Mouse (Mus musculus): ENCODE data around the gene Igfbp5. TPM values are rescaled to one million over a fixed set of nuclear protein-coding genes. Genes with fewer than 3 reads are reported as not detected.

Gene Igfbp5
- polyA plus RNA-seq, 1 experiment from 2014 or later = 80.3 TPM

GRCm38 (mm10) chr1:72823751-72824706 lies 50.7 kb downstream of the Igfbp5 start, which contains the start of gene Igfbp2:
Gene Igfbp2, plus strand, starts transcription at chr1:72824503.
- H3K27me3 ChIP-seq = no peaks in the 10 kb centered on the region; the same call in 1 of the 2 replicates
- H3K9ac ChIP-seq (replicated peaks) = peak within 1 kb of the TSS; percentile 76
- H3K4me1 ChIP-seq (replicated peaks) = peaks cover 33% of the 10 kb centered on the region
- H3K9me3 ChIP-seq = no peaks in the 10 kb centered on the region
- H3K4me3 ChIP-seq (replicated peaks) = peak within 1 kb of the TSS; percentile 80
- ATAC-seq (ENCODE audit: insufficient number of reproducible peaks, insufficient read depth, low FRiP score, low TSS enrichment, low read depth) = peak; percentile 66
- under 1% methylated on average over 50 of the region's 58 CpGs for WGBS
- H3K36me3 ChIP-seq = no peaks in the 10 kb centered on the region
- H3K27ac ChIP-seq = peak within 1 kb of the TSS; percentile 85
- peak within 1 kb of the TSS; percentile 97 for H3K4me2 ChIP-seq

GRCm38 (mm10) chr1:72822893-72823292 lies 51.8 kb downstream of the Igfbp5 start:
- Histone ChIP-seq H3K27ac (no peak overlapping the region), H3K9me3 (no peaks in the 10 kb centered on the region), H3K36me3 (no peaks in the 10 kb centered on the region), H3K9ac (replicated peaks) (no peak overlapping the region), H3K4me1 (replicated peaks) (peaks cover 28% of the 10 kb centered on the region), H3K4me3 (replicated peaks) (no peak overlapping the region), H3K27me3 (no peaks in the 10 kb centered on the region; the same call in 1 of the 2 replicates), H3K4me2 (no peak overlapping the region)
- WGBS = 80% methylated on average over 10 of the region's 10 CpGs
- ATAC-seq (ENCODE audit: insufficient number of reproducible peaks, insufficient read depth, low FRiP score, low TSS enrichment, low read depth) = no peak

GRCm38 (mm10) chr1:72819995-72820394 lies 54.7 kb downstream of the Igfbp5 start:
- WGBS = 76% methylated on average over 6 of the region's 6 CpGs
- Histone ChIP-seq H3K27ac (no peak overlapping the region), H3K4me2 (no peak overlapping the region), H3K36me3 (no peaks in the 10 kb centered on the region), H3K27me3 (no peaks in the 10 kb centered on the region; the same call in 1 of the 2 replicates), H3K9ac (replicated peaks) (no peak overlapping the region), H3K4me1 (replicated peaks) (peaks cover 12% of the 10 kb centered on the region), H3K4me3 (replicated peaks) (no peak overlapping the region), H3K9me3 (no peaks in the 10 kb centered on the region)
- ATAC-seq (ENCODE audit: insufficient number of reproducible peaks, insufficient read depth, low FRiP score, low TSS enrichment, low read depth) = no peak

GRCm38 (mm10) chr1:72815616-72816015 lies 59.1 kb downstream of the Igfbp5 start:
- Histone ChIP-seq H3K27ac (no peak overlapping the region), H3K4me1 (replicated peaks) (peaks cover 20% of the 10 kb centered on the region; the same call in 1 of the 2 replicates)

GRCm38 (mm10) chr1:72815184-72815583 lies 59.5 kb downstream of the Igfbp5 start:
- WGBS = 62% methylated on average over 5 of the region's 5 CpGs
- Histone ChIP-seq H3K9me3 (no peaks in the 10 kb centered on the region), H3K27ac (no peak overlapping the region), H3K36me3 (no peaks in the 10 kb centered on the region), H3K4me2 (no peak overlapping the region), H3K4me3 (replicated peaks) (no peak overlapping the region), H3K27me3 (no peaks in the 10 kb centered on the region), H3K4me1 (replicated peaks) (peaks cover 20% of the 10 kb centered on the region; the same call in 1 of the 2 replicates), H3K9ac (replicated peaks) (no peak overlapping the region)
- no peak for ATAC-seq (ENCODE audit: insufficient number of reproducible peaks, insufficient read depth, low FRiP score, low TSS enrichment, low read depth)

More at GRCm38 (mm10) chr1:72815616-72816015, 59.1 kb downstream of the Igfbp5 start:
- no peak overlapping the region for H3K9ac ChIP-seq (replicated peaks)
- H3K4me3 ChIP-seq (replicated peaks) = no peak overlapping the region
- 72% methylated on average over 3 of the region's 3 CpGs for WGBS
- no peak overlapping the region for H3K4me2 ChIP-seq
- H3K27me3 ChIP-seq = no peaks in the 10 kb centered on the region
- no peaks in the 10 kb centered on the region for H3K9me3 ChIP-seq
- H3K36me3 ChIP-seq = no peaks in the 10 kb centered on the region
- no peak for ATAC-seq (ENCODE audit: insufficient number of reproducible peaks, insufficient read depth, low FRiP score, low TSS enrichment, low read depth)

- H3K4me2 ChIP-seq = no peak overlapping the region
- H3K27me3 ChIP-seq = no peaks in the 10 kb centered on the region
- H3K4me1 ChIP-seq (replicated peaks) = peaks cover 20% of the 10 kb centered on the region; the same call in 1 of the 2 replicates
- peak overlapping the region; percentile 50 for H3K27ac ChIP-seq
- no peak overlapping the region for H3K9ac ChIP-seq (replicated peaks)
- H3K4me3 ChIP-seq (replicated peaks) = no peak overlapping the region
- H3K36me3 ChIP-seq = no peaks in the 10 kb centered on the region
- WGBS = 15% methylated on average over 6 of the region's 6 CpGs
- ATAC-seq (ENCODE audit: insufficient number of reproducible peaks, insufficient read depth, low FRiP score, low TSS enrichment, low read depth) = no peak
- no peaks in the 10 kb centered on the region for H3K9me3 ChIP-seq
Observed at GRCm38 (mm10) chr1:72813639-72814403, 60.9 kb downstream of the Igfbp5 start.

- H3K27ac ChIP-seq = peak overlapping the region; percentile 50; the same call in 1 of the 2 replicates
- WGBS = 48% methylated on average over 5 of the region's 5 CpGs
- H3K4me3 ChIP-seq (replicated peaks) = no peak overlapping the region
- no peaks in the 10 kb centered on the region for H3K27me3 ChIP-seq
- H3K4me2 ChIP-seq = no peak overlapping the region
- no peak overlapping the region for H3K9ac ChIP-seq (replicated peaks)
- H3K36me3 ChIP-seq = no peaks in the 10 kb centered on the region
- H3K4me1 ChIP-seq (replicated peaks) = peaks cover 20% of the 10 kb centered on the region; the same call in 1 of the 2 replicates
- no peak for ATAC-seq (ENCODE audit: insufficient number of reproducible peaks, insufficient read depth, low FRiP score, low TSS enrichment, low read depth)
- no peaks in the 10 kb centered on the region for H3K9me3 ChIP-seq
Observed at GRCm38 (mm10) chr1:72813089-72813638, 61.5 kb downstream of the Igfbp5 start.

- Histone ChIP-seq H3K4me3 (replicated peaks) (no peak overlapping the region), H3K9ac (replicated peaks) (no peak overlapping the region), H3K9me3 (no peaks in the 10 kb centered on the region), H3K27ac (no peak overlapping the region), H3K4me2 (no peak overlapping the region), H3K4me1 (replicated peaks) (peaks cover 27% of the 10 kb centered on the region), H3K27me3 (no peaks in the 10 kb centered on the region), H3K36me3 (no peaks in the 10 kb centered on the region)
- WGBS = 90% methylated on average over 3 of the region's 3 CpGs
- ATAC-seq (ENCODE audit: insufficient number of reproducible peaks, insufficient read depth, low FRiP score, low TSS enrichment, low read depth) = no peak
Observed at GRCm38 (mm10) chr1:72811061-72811460, 63.6 kb downstream of the Igfbp5 start.

- no peaks in the 10 kb centered on the region for H3K27me3 ChIP-seq
- H3K4me1 ChIP-seq (replicated peaks) = peaks cover 29% of the 10 kb centered on the region
- H3K9ac ChIP-seq (replicated peaks) = no peak overlapping the region
- no peaks in the 10 kb centered on the region for H3K36me3 ChIP-seq
- no peaks in the 10 kb centered on the region for H3K9me3 ChIP-seq
- no peak for ATAC-seq (ENCODE audit: insufficient number of reproducible peaks, insufficient read depth, low FRiP score, low TSS enrichment, low read depth)
- 87% methylated on average over 7 of the region's 7 CpGs for WGBS
- no peak overlapping the region for H3K4me2 ChIP-seq
- no peak overlapping the region for H3K4me3 ChIP-seq (replicated peaks)
- no peak overlapping the region for H3K27ac ChIP-seq
Observed at GRCm38 (mm10) chr1:72809951-72810675, 64.6 kb downstream of the Igfbp5 start.

- no peak overlapping the region for H3K4me3 ChIP-seq (replicated peaks)
- no peak overlapping the region for H3K4me2 ChIP-seq
- H3K36me3 ChIP-seq = no peaks in the 10 kb centered on the region
- H3K27me3 ChIP-seq = no peaks in the 10 kb centered on the region
- peaks cover 30% of the 10 kb centered on the region for H3K4me1 ChIP-seq (replicated peaks)
- WGBS = 96% methylated on average over 7 of the region's 7 CpGs
- no peaks in the 10 kb centered on the region for H3K9me3 ChIP-seq
- ATAC-seq (ENCODE audit: insufficient number of reproducible peaks, insufficient read depth, low FRiP score, low TSS enrichment, low read depth) = no peak
- no peak overlapping the region for H3K27ac ChIP-seq
- H3K9ac ChIP-seq (replicated peaks) = no peak overlapping the region
Observed at GRCm38 (mm10) chr1:72809304-72809703, 65.4 kb downstream of the Igfbp5 start.

Measured in limb, embryonic 12.5 days (tissue).